Mouse (Mus musculus) hindbrain, embryonic 11.5 days (tissue): ENCODE measurements around the gene Gatd1. TPM values are rescaled to one million over a fixed set of nuclear protein-coding genes. Genes with fewer than 3 reads are reported as not detected.
"Not testable (repeated sequence)": the region's sequence is repeated elsewhere in the genome, so short reads cannot be mapped to it uniquely, and the experiment has no call there.

ENCODE experiments used
- ATAC-seq: fragments of 200-750 bp; cut with Nextera tagmentation; 2 replicates; pipeline ENCODE4 v1.8.0; 2017; ENCODE audit warnings: mild to moderate bottlenecking, moderate TSS enrichment, moderate library complexity; ENCODE audit not compliant: low FRiP score
- DNase-seq: peaks from one replicate; pipeline ENCODE4 v3.0.0-alpha.2; 2015; ENCODE audit warnings: low spot score
- H3K27ac ChIP-seq: fragments of 300-500 bp; sonication (generic); 2 replicates; pipeline ENCODE4 v1.5.1; 2014; ENCODE audit warnings: mild to moderate bottlenecking, low read depth, low read length
- H3K27me3 ChIP-seq: fragments of 300-500 bp; sonication (generic); 2 replicates; pipeline ENCODE4 v1.6.1; 2014; ENCODE audit warnings: mild to moderate bottlenecking, low read length, moderate library complexity, mixed read lengths; ENCODE audit not compliant: control insufficient read depth, insufficient read depth
- H3K36me3 ChIP-seq: fragments of 300-500 bp; sonication (generic); 2 replicates; pipeline ENCODE4 v1.6.1; 2014; ENCODE audit warnings: mild to moderate bottlenecking, low read length, moderate library complexity, mixed read lengths; ENCODE audit not compliant: control insufficient read depth, insufficient read depth
- H3K4me1 ChIP-seq: fragments of 300-500 bp; sonication (generic); replicated peaks from 2 replicates; pipeline ENCODE4 v1.6.1; 2014; ENCODE audit warnings: low read length, mixed read lengths; ENCODE audit not compliant: control insufficient read depth, insufficient read depth
- H3K4me2 ChIP-seq: fragments of 300-500 bp; sonication (generic); replicated peaks from 2 replicates; pipeline ENCODE4 v1.6.1; 2014; ENCODE audit warnings: mild to moderate bottlenecking, low read depth, low read length
- H3K4me3 ChIP-seq: fragments of 300-500 bp; sonication (generic); 2 replicates; pipeline ENCODE4 v1.5.1; 2014; ENCODE audit warnings: low read depth, low read length
- H3K9ac ChIP-seq: fragments of 300-500 bp; sonication (generic); 2 replicates; pipeline ENCODE4 v1.6.1; 2014; ENCODE audit warnings: low read depth, low read length
- H3K9me3 ChIP-seq: fragments of 300-500 bp; sonication (generic); 2 replicates; pipeline ENCODE4 v1.6.1; 2016; ENCODE audit warnings: low read length; ENCODE audit not compliant: control insufficient read depth
- WGBS: fragments of 180-500 bp; shearing (Covaris S2); extraction: QIAGEN DNeasy Blood & Tissue Kit; methylation state at CpG from one replicate; pipeline ENCODE4 v1.1.7; 2014; 5-methylcytosine and 5-hydroxymethylcytosine counted together
- polyA plus RNA-seq: library from polyadenylated mRNA; unstranded; fragments of >200 nt; fragmentation: Nextera tagmentation; extraction: Ambion mirVana; gene quantifications from 2 replicates; pipeline ENCODE4 v1.2.1, GENCODE M21; 2014

Gatd1 gene
- polyA plus RNA-seq, 1 experiment from 2014 or later = 48.1 TPM

- Histone ChIP-seq H3K9me3 (no peaks in the 10 kb centered on the region), H3K4me2 (no peak overlapping the region), H3K27ac (no peak overlapping the region), H3K4me1 (no peaks in the 10 kb centered on the region), H3K27me3 (no peaks in the 10 kb centered on the region), H3K9ac (no peak overlapping the region), H3K36me3 (0 out of 2 replicates have a peak, but pooled peaks cover 2% of the 10 kb centered on the region), H3K4me3 (no peak overlapping the region)
- DNase-seq = no peak
- ATAC-seq = no peak
- 90% methylated on average over 8 of the region's 8 CpGs for WGBS
Measured at GRCm38 (mm10) chr7:141410631-141411030, 3.3 kb downstream of the Gatd1 start.

DNA sequence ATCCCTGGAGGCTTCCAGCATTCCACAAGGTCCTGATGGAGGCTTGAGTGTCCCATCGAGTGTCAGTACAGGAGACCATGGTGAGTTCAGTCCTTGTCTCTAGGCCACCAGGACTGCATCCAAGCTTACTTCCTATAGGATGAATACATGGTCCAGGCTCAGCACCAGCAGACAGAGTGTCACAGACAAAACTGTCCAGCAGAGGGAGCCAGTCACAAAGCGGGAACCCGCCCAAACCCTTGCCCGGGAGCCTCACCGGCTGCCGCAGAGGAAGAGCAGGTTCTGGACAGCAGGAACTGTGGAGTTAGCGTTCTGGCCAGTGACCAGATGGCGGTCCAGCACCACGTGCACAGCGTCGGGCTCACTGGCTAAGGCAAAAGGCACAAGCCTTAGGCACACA, 5.1 kb downstream of the Gatd1 start:
- no peak overlapping the region for H3K4me2 ChIP-seq
- H3K4me1 ChIP-seq = no peaks in the 10 kb centered on the region

GRCm38 (mm10) chr7:141407670-141408069, 6.3 kb downstream of the Gatd1 start:
- H3K9ac ChIP-seq, DNase-seq, H3K9me3 ChIP-seq, H3K4me3 ChIP-seq, H3K4me1 ChIP-seq, H3K4me2 ChIP-seq, ATAC-seq, H3K27ac ChIP-seq, H3K27me3 ChIP-seq, H3K36me3 ChIP-seq: not testable (repeated sequence)
- 98% methylated on average over 7 of the region's 7 CpGs for WGBS

More for the DNA sequence above, 5.1 kb downstream of the Gatd1 start:
- DNase-seq (peak; percentile 89), ATAC-seq (peak; percentile 63)
- 0 out of 2 replicates have a peak, but pooled peaks cover 2% of the 10 kb centered on the region for H3K36me3 ChIP-seq
- H3K9me3 ChIP-seq = no peaks in the 10 kb centered on the region
- no peaks in the 10 kb centered on the region for H3K27me3 ChIP-seq
- H3K27ac ChIP-seq = no peak overlapping the region
- 16% methylated on average over 11 of the region's 11 CpGs for WGBS
- no peak overlapping the region for H3K4me3 ChIP-seq
- H3K9ac ChIP-seq = no peak overlapping the region

DNA sequence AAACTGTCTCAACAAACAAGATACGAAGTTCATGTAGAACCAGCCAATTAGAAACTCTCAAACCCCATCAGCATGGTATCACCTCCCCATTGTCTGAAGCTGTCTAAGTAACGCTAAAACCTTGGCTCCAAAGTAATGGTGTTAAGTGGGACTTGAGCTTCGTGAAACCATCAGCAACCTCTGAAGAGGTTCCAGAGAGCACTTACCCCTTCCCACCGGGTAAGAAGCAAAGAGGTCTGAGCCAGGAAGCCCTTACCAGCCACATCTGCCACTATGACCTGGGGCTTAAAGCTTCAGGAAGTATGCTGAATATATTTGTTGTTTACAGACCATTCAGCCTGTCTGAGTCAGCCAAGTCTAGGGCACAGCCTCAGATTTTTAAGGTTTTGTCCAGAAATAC, 8.5 kb downstream of the Gatd1 start:
- Histone ChIP-seq H3K9ac (no peak overlapping the region), H3K4me3 (no peak overlapping the region), H3K27me3 (no peaks in the 10 kb centered on the region), H3K4me2 (no peak overlapping the region), H3K27ac (no peak overlapping the region), H3K36me3 (peaks cover 8% of the 10 kb centered on the region), H3K9me3 (no peaks in the 10 kb centered on the region), H3K4me1 (no peaks in the 10 kb centered on the region)
- 87% methylated on average over 4 of the region's 4 CpGs for WGBS
- no peak for DNase-seq
- no peak for ATAC-seq

DNA sequence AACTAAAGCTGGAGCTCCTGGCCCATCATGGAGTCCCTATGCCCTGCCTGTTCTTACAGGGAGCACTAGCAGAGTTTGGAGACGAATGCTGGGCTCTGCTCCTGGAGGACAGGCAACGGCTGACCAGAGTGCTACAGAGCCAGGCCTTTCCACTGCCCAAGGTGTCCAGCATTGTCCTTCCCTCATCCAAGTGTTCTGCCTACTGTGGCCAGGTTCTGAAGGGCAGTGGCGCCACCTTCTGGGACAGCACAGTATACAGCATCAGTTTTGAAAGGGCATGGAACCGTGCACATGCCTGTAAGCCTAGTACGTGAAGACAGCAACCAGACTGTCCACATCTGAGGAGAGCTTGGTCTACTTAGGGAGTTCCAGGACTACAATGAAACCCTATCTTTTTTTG, 10.6 kb downstream of the Gatd1 start:
- H3K27me3 ChIP-seq = no peaks in the 10 kb centered on the region
- no peak overlapping the region for H3K4me3 ChIP-seq
- peak; percentile 51; the same call in 1 of the 2 replicates for ATAC-seq
- no peak overlapping the region for H3K27ac ChIP-seq
- 56% methylated on average over 5 of the region's 5 CpGs for WGBS
- H3K9me3 ChIP-seq = no peaks in the 10 kb centered on the region
- H3K4me1 ChIP-seq = no peaks in the 10 kb centered on the region
- H3K4me2 ChIP-seq = no peak overlapping the region
- peaks cover 8% of the 10 kb centered on the region for H3K36me3 ChIP-seq
- peak; percentile 59 for DNase-seq
- no peak overlapping the region for H3K9ac ChIP-seq

- Histone ChIP-seq H3K27me3 (no peaks in the 10 kb centered on the region), H3K4me3 (no peak overlapping the region), H3K9ac (no peak overlapping the region), H3K9me3 (no peaks in the 10 kb centered on the region), H3K4me2 (no peak overlapping the region), H3K36me3 (peaks cover 4% of the 10 kb centered on the region; the same call in 1 of the 2 replicates), H3K27ac (no peak overlapping the region), H3K4me1 (0 out of 2 replicates have a peak, but pooled peaks cover 6% of the 10 kb centered on the region)
- ATAC-seq = no peak
- no peak for DNase-seq
- WGBS = 82% methylated on average over 1 of the region's 1 CpGs
Measured at GRCm38 (mm10) chr7:141395348-141395747, 18.6 kb downstream of the Gatd1 start.

- Histone ChIP-seq H3K36me3 (peaks cover 2% of the 10 kb centered on the region; the same call in 1 of the 2 replicates), H3K9ac (no peak overlapping the region), H3K4me3 (no peak overlapping the region), H3K9me3 (no peaks in the 10 kb centered on the region), H3K27me3 (no peaks in the 10 kb centered on the region), H3K4me1 (0 out of 2 replicates have a peak, but pooled peaks cover 6% of the 10 kb centered on the region), H3K4me2 (no peak overlapping the region), H3K27ac (no peak overlapping the region)
- peak; percentile 83 for DNase-seq
- WGBS = 14% methylated on average over 6 of the region's 6 CpGs
- ATAC-seq = no peak
Measured at GRCm38 (mm10) chr7:141394771-141395170, 19.2 kb downstream of the Gatd1 start.

DNA sequence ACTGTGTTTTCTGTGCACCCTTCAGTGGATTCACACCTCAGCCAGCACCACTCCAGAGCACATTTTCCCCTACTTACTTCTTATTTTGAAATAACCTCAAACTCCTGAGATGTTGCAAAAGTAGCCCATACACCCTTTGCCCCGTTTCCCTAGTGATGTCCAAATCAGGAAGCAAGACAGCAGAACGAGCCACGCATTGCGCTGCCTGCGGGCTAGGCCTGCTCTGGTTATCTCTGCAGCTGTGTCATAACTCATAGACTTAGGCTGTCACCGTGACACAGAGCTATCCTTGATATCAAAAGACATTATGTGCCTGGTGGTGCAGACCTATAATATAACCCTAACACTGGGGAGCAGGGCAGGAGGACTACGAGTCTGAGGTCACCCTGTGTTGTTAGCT, 19.8 kb downstream of the Gatd1 start:
- Histone ChIP-seq H3K9me3 (no peaks in the 10 kb centered on the region), H3K27me3 (no peaks in the 10 kb centered on the region), H3K4me3 (no peak overlapping the region), H3K4me1 (0 out of 2 replicates have a peak, but pooled peaks cover 6% of the 10 kb centered on the region), H3K4me2 (no peak overlapping the region), H3K27ac (no peak overlapping the region), H3K36me3 (peaks cover 2% of the 10 kb centered on the region; the same call in 1 of the 2 replicates), H3K9ac (no peak overlapping the region)
- 93% methylated on average over 7 of the region's 7 CpGs for WGBS
- ATAC-seq (no peak), DNase-seq (no peak)

DNA sequence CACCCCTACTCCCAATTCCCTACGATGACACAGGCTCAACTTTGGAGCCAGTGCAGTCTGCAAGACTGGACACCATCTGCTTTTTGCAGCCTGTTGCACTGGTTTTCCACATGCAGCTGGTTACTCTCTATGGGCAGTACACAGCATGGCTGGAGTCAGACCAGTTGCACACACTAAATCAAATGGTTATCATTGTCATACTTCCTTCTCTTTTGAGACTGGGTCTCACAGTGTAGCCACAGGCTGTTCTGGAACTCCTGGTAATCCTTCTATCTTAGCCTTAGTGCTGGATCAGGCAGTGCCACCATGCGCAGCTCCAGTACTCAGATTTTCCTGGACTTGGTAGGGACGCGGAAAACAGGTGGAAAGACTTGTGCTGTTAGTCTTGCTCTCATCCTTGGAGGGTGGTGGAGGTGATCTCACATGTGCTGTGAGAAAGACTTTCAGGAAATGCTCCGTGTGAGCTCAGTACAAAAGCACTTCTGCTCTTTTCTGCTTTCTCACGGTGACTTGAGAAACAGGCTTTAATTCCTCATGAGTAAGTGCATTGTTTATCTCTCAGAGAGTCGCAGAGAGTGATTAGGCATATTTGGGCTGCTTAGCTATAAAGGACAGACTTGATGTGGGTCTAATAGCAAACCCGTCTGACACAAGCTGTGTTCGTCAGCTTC, 21.2 kb downstream of the Gatd1 start:
- peak overlapping the region; percentile 68 for H3K4me2 ChIP-seq
- peak overlapping the region; percentile 72 for H3K4me3 ChIP-seq
- WGBS = 32% methylated on average over 9 of the region's 9 CpGs
- H3K27me3 ChIP-seq = no peaks in the 10 kb centered on the region
- H3K9me3 ChIP-seq = no peaks in the 10 kb centered on the region
- H3K27ac ChIP-seq = 0 out of 2 replicates have a peak overlapping the region, but pooled peaks have one; percentile 9
- 0 out of 2 replicates have a peak, but pooled peaks cover 6% of the 10 kb centered on the region for H3K4me1 ChIP-seq
- no peak for DNase-seq
- peaks cover 2% of the 10 kb centered on the region; the same call in 1 of the 2 replicates for H3K36me3 ChIP-seq
- peak overlapping the region; percentile 57 for H3K9ac ChIP-seq
- peak; percentile 69 for ATAC-seq
